Mouse (Mus musculus) cerebellum, adult 11-12 months (tissue): ENCODE results near the gene Gm42906.

Experiments
- DNase-seq: peaks from one replicate; pipeline ENCODE4 v3.0.0; 2022

Gene Gm42906

GRCm38 (mm10) chr5:151104354-151105053 is 323.5 kb downstream of the Gm42906 start:
- no peak for DNase-seq

GRCm38 (mm10) chr5:151103284-151103683 is 324.7 kb downstream of the Gm42906 start:
- DNase-seq = no peak

- no peak for DNase-seq
Observed at GRCm38 (mm10) chr5:151102262-151102661, 325.7 kb downstream of the Gm42906 start.

GRCm38 (mm10) chr5:151096012-151096411 is 332.0 kb downstream of the Gm42906 start:
- DNase-seq = no peak

- DNase-seq = no peak
Observed at GRCm38 (mm10) chr5:151092886-151093665, 334.9 kb downstream of the Gm42906 start.

- no peak for DNase-seq
Observed at GRCm38 (mm10) chr5:151090996-151091395, 337.0 kb downstream of the Gm42906 start.

- no peak for DNase-seq
Observed at GRCm38 (mm10) chr5:151089201-151089600, 338.8 kb downstream of the Gm42906 start.

GRCm38 (mm10) chr5:151086425-151087202 is 341.3 kb downstream of the Gm42906 start:
- no peak for DNase-seq

- no peak for DNase-seq
Observed at GRCm38 (mm10) chr5:151085749-151086148, 342.2 kb downstream of the Gm42906 start.

GRCm38 (mm10) chr5:151080276-151080675 is 347.7 kb downstream of the Gm42906 start:
- no peak for DNase-seq

- DNase-seq = no peak
Observed at GRCm38 (mm10) chr5:151077953-151078352, 350.0 kb downstream of the Gm42906 start.

- no peak for DNase-seq
Observed at GRCm38 (mm10) chr5:151076917-151077316, 351.0 kb downstream of the Gm42906 start.

- no peak for DNase-seq
Observed at GRCm38 (mm10) chr5:151074282-151074681, 353.7 kb downstream of the Gm42906 start.

GRCm38 (mm10) chr5:151071430-151071829 is 356.5 kb downstream of the Gm42906 start:
- no peak for DNase-seq

GRCm38 (mm10) chr5:151070896-151071295 is 357.1 kb downstream of the Gm42906 start:
- DNase-seq = no peak

- no peak for DNase-seq
Observed at GRCm38 (mm10) chr5:151069569-151069968, 358.4 kb downstream of the Gm42906 start.

- no peak for DNase-seq
Observed at GRCm38 (mm10) chr5:151066016-151066415, 361.9 kb downstream of the Gm42906 start.

GRCm38 (mm10) chr5:151065228-151065627 is 362.7 kb downstream of the Gm42906 start:
- no peak for DNase-seq

- no peak for DNase-seq
Observed at GRCm38 (mm10) chr5:151061942-151062341, 366.0 kb downstream of the Gm42906 start.

GRCm38 (mm10) chr5:151060476-151060875 is 367.5 kb downstream of the Gm42906 start:
- no peak for DNase-seq

- DNase-seq = no peak
Observed at GRCm38 (mm10) chr5:151059772-151060171, 368.2 kb downstream of the Gm42906 start.

- no peak for DNase-seq
Observed at GRCm38 (mm10) chr5:151059352-151059751, 368.6 kb downstream of the Gm42906 start.

- no peak for DNase-seq
Observed at GRCm38 (mm10) chr5:151057716-151058115, 370.2 kb downstream of the Gm42906 start.

GRCm38 (mm10) chr5:151056920-151057294 is 371.1 kb downstream of the Gm42906 start:
- DNase-seq = no peak
